Mouse (Mus musculus) induced T-regulatory cell, adult 2 months (primary cell): ENCODE measurements at regions not wholly inside any gene's neighbourhood (a gene's known extent, or its start where the extent isn't known, plus 50 kb on each side); places are given as distances from the start of the nearest gene placed in this dataset.
"Not testable (repeated sequence)": the region's sequence is repeated elsewhere in the genome, so short reads cannot be mapped to it uniquely, and the experiment has no call there.

Experiments
- DNase-seq: peaks from one replicate; pipeline ENCODE4 v3.0.0-alpha.2; 2012; ENCODE audit warnings: low read depth

- not testable (repeated sequence) for DNase-seq
Measured at GRCm38 (mm10) chr11:41090391-41090900, 335.3 kb upstream of the Ccng1 start.

- no peak for DNase-seq
Measured at GRCm38 (mm10) chr11:41063570-41063969, 308.5 kb upstream of the Ccng1 start.

GRCm38 (mm10) chr11:41057796-41058195 lies 302.7 kb upstream of the Ccng1 start:
- no peak for DNase-seq

- no peak for DNase-seq
Measured at GRCm38 (mm10) chr11:41030018-41030417, 274.9 kb upstream of the Ccng1 start.

- DNase-seq: no peak
Measured at GRCm38 (mm10) chr11:41010096-41010495, 255.0 kb upstream of the Ccng1 start.

- DNase-seq: no peak
Measured at GRCm38 (mm10) chr11:40972806-40973205, 217.7 kb upstream of the Ccng1 start.

GRCm38 (mm10) chr11:40927168-40927567 lies 172.1 kb upstream of the Ccng1 start:
- peak; percentile 4 for DNase-seq

GRCm38 (mm10) chr11:40891485-40891884 lies 136.4 kb upstream of the Ccng1 start:
- no peak for DNase-seq

GRCm38 (mm10) chr11:40884509-40884908 lies 129.4 kb upstream of the Ccng1 start:
- no peak for DNase-seq

- no peak for DNase-seq
Measured at GRCm38 (mm10) chr11:40879589-40879988, 124.5 kb upstream of the Ccng1 start.

GRCm38 (mm10) chr11:40873002-40873401 lies 117.9 kb upstream of the Ccng1 start:
- DNase-seq: no peak

GRCm38 (mm10) chr11:40865694-40866093 lies 110.6 kb upstream of the Ccng1 start:
- peak; percentile 9 for DNase-seq

- DNase-seq: no peak
Measured at GRCm38 (mm10) chr11:40851361-40851760, 96.2 kb upstream of the Ccng1 start.

- no peak for DNase-seq
Measured at GRCm38 (mm10) chr11:40850652-40851092, 95.6 kb upstream of the Ccng1 start.

- no peak for DNase-seq
Measured at GRCm38 (mm10) chr11:40846586-40846985, 91.5 kb upstream of the Ccng1 start.

GRCm38 (mm10) chr11:40835393-40835792 lies 80.3 kb upstream of the Ccng1 start:
- no peak for DNase-seq
